Mouse (Mus musculus) hindbrain, embryonic 12.5 days (tissue): ENCODE measurements at regions not wholly inside any gene's neighbourhood (a gene's known extent, or its start where the extent isn't known, plus 50 kb on each side); places are given as distances from the start of the nearest gene placed in this dataset.

ENCODE experiments used
- ATAC-seq: fragments of 200-750 bp; cut with Nextera tagmentation; 2 replicates; pipeline ENCODE4 v1.8.0; 2017; ENCODE audit warnings: moderate TSS enrichment; ENCODE audit not compliant: low FRiP score
- H3K27ac ChIP-seq: fragments of 300-500 bp; sonication (generic); 2 replicates; pipeline ENCODE4 v1.5.1; 2016; ENCODE audit warnings: mild to moderate bottlenecking
- H3K27me3 ChIP-seq: fragments of 300-500 bp; sonication (generic); 2 replicates; pipeline ENCODE4 v1.6.1; 2016; ENCODE audit warnings: mild to moderate bottlenecking
- H3K36me3 ChIP-seq: fragments of 300-500 bp; sonication (generic); 2 replicates; pipeline ENCODE4 v1.6.1; 2016; ENCODE audit warnings: mild to moderate bottlenecking
- H3K4me1 ChIP-seq: fragments of 300-500 bp; sonication (generic); 2 replicates; pipeline ENCODE4 v1.6.1; 2016
- H3K4me2 ChIP-seq: fragments of 300-500 bp; sonication (generic); replicated peaks from 2 replicates; pipeline ENCODE4 v1.6.1; 2016; ENCODE audit warnings: mild to moderate bottlenecking
- H3K4me3 ChIP-seq: fragments of 300-500 bp; sonication (generic); 2 replicates; pipeline ENCODE4 v1.5.1; 2016; ENCODE audit warnings: mild to moderate bottlenecking
- H3K9ac ChIP-seq: fragments of 300-500 bp; sonication (generic); 2 replicates; pipeline ENCODE4 v1.6.1; 2016; ENCODE audit warnings: mild to moderate bottlenecking, moderate library complexity
- H3K9me3 ChIP-seq: fragments of 300-500 bp; sonication (generic); replicated peaks from 2 replicates; pipeline ENCODE4 v1.6.1; 2016; ENCODE audit warnings: mild to moderate bottlenecking
- WGBS: fragments of 180-500 bp; shearing (Covaris S2); methylation state at CpG from one replicate; pipeline ENCODE4 v1.1.7; 2016; 5-methylcytosine and 5-hydroxymethylcytosine counted together

GRCm38 (mm10) chr14:67181586-67181985 lies 1172.6 kb upstream of the Gulo start:
- no peak overlapping the region for H3K9ac ChIP-seq
- WGBS: 67% methylated on average over 3 of the region's 3 CpGs
- peaks cover 9% of the 10 kb centered on the region for H3K4me1 ChIP-seq
- no peaks in the 10 kb centered on the region for H3K36me3 ChIP-seq
- no peaks in the 10 kb centered on the region; the same call in 1 of the 2 replicates for H3K27me3 ChIP-seq
- H3K9me3 ChIP-seq: no peaks in the 10 kb centered on the region
- no peak overlapping the region for H3K4me2 ChIP-seq
- ATAC-seq: no peak
- H3K27ac ChIP-seq: no peak overlapping the region
- H3K4me3 ChIP-seq: no peak overlapping the region

- peak; percentile 58 for ATAC-seq
- Histone ChIP-seq H3K4me2 (no peak overlapping the region), H3K36me3 (no peaks in the 10 kb centered on the region), H3K4me3 (no peak overlapping the region), H3K9me3 (no peaks in the 10 kb centered on the region), H3K27me3 (no peaks in the 10 kb centered on the region; the same call in 1 of the 2 replicates), H3K27ac (no peak overlapping the region), H3K4me1 (peaks cover 9% of the 10 kb centered on the region), H3K9ac (no peak overlapping the region)
Observed at GRCm38 (mm10) chr14:67179549-67179948, 1170.5 kb upstream of the Gulo start.

GRCm38 (mm10) chr14:67178329-67179039 lies 1169.5 kb upstream of the Gulo start:
- Histone ChIP-seq H3K27me3 (no peaks in the 10 kb centered on the region; the same call in 1 of the 2 replicates), H3K9ac (no peak overlapping the region), H3K4me1 (peaks cover 9% of the 10 kb centered on the region), H3K4me2 (no peak overlapping the region), H3K36me3 (no peaks in the 10 kb centered on the region), H3K9me3 (no peaks in the 10 kb centered on the region), H3K27ac (no peak overlapping the region), H3K4me3 (no peak overlapping the region)
- WGBS: 51% methylated on average over 9 of the region's 9 CpGs
- no peak for ATAC-seq

GRCm38 (mm10) chr14:67176672-67177071 lies 1167.7 kb upstream of the Gulo start:
- Histone ChIP-seq H3K36me3 (no peaks in the 10 kb centered on the region), H3K4me2 (no peak overlapping the region), H3K4me3 (no peak overlapping the region), H3K4me1 (peaks cover 9% of the 10 kb centered on the region), H3K27ac (no peak overlapping the region), H3K27me3 (no peaks in the 10 kb centered on the region; the same call in 1 of the 2 replicates), H3K9me3 (no peaks in the 10 kb centered on the region), H3K9ac (no peak overlapping the region)
- 75% methylated on average over 6 of the region's 6 CpGs for WGBS
- no peak for ATAC-seq

- H3K27ac ChIP-seq: no peak overlapping the region
- H3K27me3 ChIP-seq: no peaks in the 10 kb centered on the region; the same call in 1 of the 2 replicates
- H3K4me3 ChIP-seq: no peak overlapping the region
- H3K4me2 ChIP-seq: no peak overlapping the region
- ATAC-seq: no peak
- H3K9me3 ChIP-seq: no peaks in the 10 kb centered on the region
- whole genome bisulfite sequencing: 84% methylated on average over 6 of the region's 6 CpGs
- no peaks in the 10 kb centered on the region for H3K36me3 ChIP-seq
- peaks cover 9% of the 10 kb centered on the region for H3K4me1 ChIP-seq
- H3K9ac ChIP-seq: no peak overlapping the region
Observed at GRCm38 (mm10) chr14:67176100-67176499, 1167.1 kb upstream of the Gulo start.

GRCm38 (mm10) chr14:67174929-67175328 lies 1165.9 kb upstream of the Gulo start:
- ATAC-seq: no peak
- H3K27me3 ChIP-seq: no peaks in the 10 kb centered on the region; the same call in 1 of the 2 replicates
- 77% methylated on average over 7 of the region's 7 CpGs for WGBS
- H3K9ac ChIP-seq: no peak overlapping the region
- H3K4me1 ChIP-seq: peaks cover 9% of the 10 kb centered on the region
- H3K27ac ChIP-seq: no peak overlapping the region
- no peaks in the 10 kb centered on the region for H3K36me3 ChIP-seq
- no peak overlapping the region for H3K4me2 ChIP-seq
- no peak overlapping the region for H3K4me3 ChIP-seq
- no peaks in the 10 kb centered on the region for H3K9me3 ChIP-seq

GRCm38 (mm10) chr14:67170801-67171200 lies 1161.8 kb upstream of the Gulo start:
- ATAC-seq: no peak
- Histone ChIP-seq H3K4me3 (no peak overlapping the region), H3K36me3 (no peaks in the 10 kb centered on the region), H3K9me3 (no peaks in the 10 kb centered on the region), H3K4me1 (no peaks in the 10 kb centered on the region), H3K27me3 (no peaks in the 10 kb centered on the region), H3K27ac (no peak overlapping the region), H3K9ac (no peak overlapping the region), H3K4me2 (no peak overlapping the region)
- WGBS: 91% methylated on average over 6 of the region's 6 CpGs

GRCm38 (mm10) chr14:67170248-67170647 lies 1161.2 kb upstream of the Gulo start:
- Histone ChIP-seq H3K4me3 (no peak overlapping the region), H3K4me2 (no peak overlapping the region), H3K9ac (no peak overlapping the region), H3K27ac (no peak overlapping the region), H3K36me3 (no peaks in the 10 kb centered on the region), H3K27me3 (no peaks in the 10 kb centered on the region), H3K9me3 (no peaks in the 10 kb centered on the region), H3K4me1 (no peaks in the 10 kb centered on the region)
- whole genome bisulfite sequencing: 50% methylated on average over 3 of the region's 3 CpGs
- ATAC-seq: no peak

GRCm38 (mm10) chr14:67169201-67169600 lies 1160.2 kb upstream of the Gulo start:
- H3K9ac ChIP-seq: no peak overlapping the region
- H3K4me1 ChIP-seq: no peaks in the 10 kb centered on the region
- no peak overlapping the region for H3K27ac ChIP-seq
- H3K36me3 ChIP-seq: no peaks in the 10 kb centered on the region
- H3K9me3 ChIP-seq: no peaks in the 10 kb centered on the region
- H3K4me3 ChIP-seq: no peak overlapping the region
- no peak for ATAC-seq
- no peaks in the 10 kb centered on the region for H3K27me3 ChIP-seq
- WGBS: 75% methylated on average over 1 of the region's 1 CpGs
- H3K4me2 ChIP-seq: no peak overlapping the region

- Histone ChIP-seq H3K36me3 (no peaks in the 10 kb centered on the region), H3K4me2 (no peak overlapping the region), H3K9ac (no peak overlapping the region), H3K27me3 (no peaks in the 10 kb centered on the region), H3K9me3 (no peaks in the 10 kb centered on the region), H3K4me3 (no peak overlapping the region), H3K27ac (no peak overlapping the region), H3K4me1 (peaks cover 6% of the 10 kb centered on the region; the same call in 1 of the 2 replicates)
- 87% methylated on average over 10 of the region's 10 CpGs for WGBS
- no peak for ATAC-seq
Observed at GRCm38 (mm10) chr14:67159996-67160395, 1151.0 kb upstream of the Gulo start.

GRCm38 (mm10) chr14:67158867-67159266 lies 1149.9 kb upstream of the Gulo start:
- Histone ChIP-seq H3K4me1 (peaks cover 6% of the 10 kb centered on the region), H3K9me3 (no peaks in the 10 kb centered on the region), H3K36me3 (no peaks in the 10 kb centered on the region), H3K27ac (no peak overlapping the region), H3K4me2 (no peak overlapping the region), H3K27me3 (no peaks in the 10 kb centered on the region), H3K4me3 (no peak overlapping the region), H3K9ac (no peak overlapping the region)
- 92% methylated on average over 9 of the region's 9 CpGs for WGBS
- ATAC-seq: no peak

- Histone ChIP-seq H3K27ac (no peak overlapping the region), H3K9ac (no peak overlapping the region), H3K4me3 (no peak overlapping the region), H3K9me3 (no peaks in the 10 kb centered on the region), H3K36me3 (no peaks in the 10 kb centered on the region), H3K4me2 (no peak overlapping the region), H3K4me1 (peaks cover 11% of the 10 kb centered on the region), H3K27me3 (no peaks in the 10 kb centered on the region)
- 79% methylated on average over 8 of the region's 8 CpGs for WGBS
- ATAC-seq: no peak
Observed at GRCm38 (mm10) chr14:67156366-67156765, 1147.4 kb upstream of the Gulo start.

- 61% methylated on average over 3 of the region's 3 CpGs for WGBS
- no peak overlapping the region for H3K27ac ChIP-seq
- H3K9me3 ChIP-seq: no peaks in the 10 kb centered on the region
- no peak overlapping the region for H3K4me3 ChIP-seq
- no peak for ATAC-seq
- no peak overlapping the region for H3K4me2 ChIP-seq
- no peaks in the 10 kb centered on the region for H3K27me3 ChIP-seq
- no peak overlapping the region for H3K9ac ChIP-seq
- peaks cover 11% of the 10 kb centered on the region for H3K4me1 ChIP-seq
- no peaks in the 10 kb centered on the region for H3K36me3 ChIP-seq
Observed at GRCm38 (mm10) chr14:67153621-67154020, 1144.6 kb upstream of the Gulo start.
